Mouse (Mus musculus): Measurements from ENCODE around the gene Slc50a1. TPM values are rescaled to one million over a fixed set of nuclear protein-coding genes. Genes with fewer than 3 reads are reported as not detected.

Gene Slc50a1
- total RNA-seq, 4 experiments from 2014 or later = 54.2 to 80.1 (median 64.9) TPM

DNA sequence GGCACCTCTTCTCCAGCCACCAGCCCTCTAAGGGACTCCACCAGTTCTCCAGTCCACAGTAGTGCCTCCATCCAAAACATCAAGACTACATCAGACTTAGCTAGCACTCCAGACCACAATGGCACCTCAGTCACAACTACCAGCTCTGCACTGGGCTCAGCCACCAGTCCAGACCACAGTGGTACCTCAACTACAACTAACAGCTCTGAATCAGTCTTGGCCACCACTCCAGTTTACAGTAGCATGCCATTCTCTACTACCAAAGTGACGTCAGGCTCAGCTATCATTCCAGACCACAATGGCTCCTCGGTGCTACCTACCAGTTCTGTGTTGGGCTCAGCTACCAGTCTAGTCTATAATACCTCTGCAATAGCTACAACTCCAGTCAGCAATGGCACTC is 39.8 kb downstream of the Slc50a1 start:
- DNase-seq = no peak

DNA sequence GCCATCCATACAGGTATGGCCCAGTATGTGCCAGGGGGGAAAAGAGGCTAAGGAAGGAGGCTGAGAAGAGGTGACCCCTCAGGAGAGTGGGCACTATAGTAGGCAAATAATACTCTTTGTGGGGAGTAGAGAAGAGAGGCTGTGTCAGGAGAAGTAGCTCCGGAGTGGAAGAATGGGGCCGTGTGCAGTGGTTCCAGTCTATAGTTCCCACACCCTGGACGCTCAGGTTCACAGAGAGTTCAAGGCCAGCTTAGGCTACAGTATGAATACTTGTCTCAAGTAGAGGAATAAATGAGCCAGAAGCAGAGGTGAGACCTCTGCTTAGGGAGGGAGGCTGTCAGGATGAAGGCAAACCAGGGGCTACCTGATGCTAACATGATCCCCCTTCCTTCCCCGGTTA is 41.1 kb downstream of the Slc50a1 start:
- DNase-seq = no peak

DNA sequence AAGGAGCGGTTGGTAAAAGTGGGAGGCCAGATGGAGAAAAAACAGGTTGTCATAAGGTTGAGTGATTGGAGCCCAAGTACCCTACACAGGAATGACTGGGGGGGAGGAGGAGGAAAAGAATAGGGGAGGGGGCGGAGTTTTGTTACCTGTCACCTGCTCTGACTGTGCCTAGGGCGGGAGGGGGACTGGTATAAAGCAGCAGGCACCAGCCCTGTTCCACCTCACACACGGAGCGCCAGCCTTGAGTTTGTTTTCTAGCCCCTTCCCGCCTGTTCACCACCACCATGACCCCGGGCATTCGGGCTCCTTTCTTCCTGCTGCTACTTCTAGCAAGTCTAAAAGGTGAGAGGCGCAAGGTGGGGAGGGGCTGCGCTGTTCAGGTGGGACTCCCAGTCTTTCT is 41.5 kb downstream of the Slc50a1 start, which contains the start of gene Muc1:
Muc1 (plus strand) TSS at position 222 of the 400 bp plus-strand sequence.
- no peak for DNase-seq

DNA sequence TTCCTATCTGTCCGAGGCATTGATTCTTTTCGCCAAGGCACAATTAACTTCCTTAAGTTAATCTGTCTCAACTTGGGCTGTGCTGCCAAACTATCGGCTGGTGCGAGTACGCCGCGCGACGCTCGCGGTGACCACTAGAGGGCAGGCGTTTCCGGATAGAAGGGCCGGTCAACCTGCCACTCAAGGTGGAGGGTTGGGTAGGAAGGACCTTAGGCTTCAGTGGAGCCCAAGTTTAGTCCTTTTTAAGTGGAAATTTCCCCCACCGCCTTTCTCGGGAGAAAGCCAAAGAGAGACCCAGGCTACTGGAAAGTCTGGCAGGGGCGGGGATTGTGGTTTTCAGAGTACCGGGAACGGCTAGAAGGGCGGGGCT is 42.2 kb downstream of the Slc50a1 start:
- peak; percentile 75 for DNase-seq

DNA sequence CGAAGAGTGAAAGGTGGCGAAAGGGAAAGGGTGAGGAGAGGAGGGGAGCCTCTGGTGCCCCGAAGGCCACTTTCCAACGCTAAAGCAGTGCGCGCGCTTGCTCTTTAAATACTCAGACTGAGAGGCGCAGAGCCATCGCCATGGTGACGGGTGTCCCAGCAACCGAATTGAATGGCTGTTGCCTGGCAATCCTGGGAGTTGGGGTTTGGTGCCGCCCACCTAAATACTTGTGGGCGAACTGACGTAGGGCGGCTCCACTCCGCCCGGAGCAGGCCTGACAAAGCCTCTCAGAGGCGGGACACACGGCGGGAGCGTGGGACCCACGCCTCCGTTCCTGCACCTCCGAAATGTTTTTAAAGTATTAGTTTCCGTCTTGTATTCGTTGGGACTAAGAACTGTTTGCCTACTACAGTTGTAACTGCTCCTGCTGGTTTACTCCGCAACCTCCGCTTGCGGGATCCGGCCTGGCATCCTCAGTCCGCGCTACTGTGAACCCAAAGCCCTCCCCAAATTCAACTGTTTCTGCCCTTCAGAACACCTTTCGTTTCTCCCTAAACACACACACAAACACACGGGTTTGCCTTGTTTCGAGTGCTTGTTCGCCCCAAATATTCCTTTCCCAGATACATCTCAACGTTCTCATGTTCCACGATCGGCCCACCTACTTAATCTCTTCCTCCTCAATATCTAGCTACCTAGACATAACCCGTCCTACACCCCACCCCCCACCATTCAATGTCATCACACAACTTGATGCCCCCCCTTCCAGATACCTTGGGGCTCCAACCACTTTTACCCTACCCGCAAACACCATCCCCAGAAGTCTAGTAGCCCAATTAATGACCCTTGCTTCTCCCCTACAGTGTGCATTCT is 42.8 kb downstream of the Slc50a1 start:
- peak; percentile 85 for DNase-seq

DNA sequence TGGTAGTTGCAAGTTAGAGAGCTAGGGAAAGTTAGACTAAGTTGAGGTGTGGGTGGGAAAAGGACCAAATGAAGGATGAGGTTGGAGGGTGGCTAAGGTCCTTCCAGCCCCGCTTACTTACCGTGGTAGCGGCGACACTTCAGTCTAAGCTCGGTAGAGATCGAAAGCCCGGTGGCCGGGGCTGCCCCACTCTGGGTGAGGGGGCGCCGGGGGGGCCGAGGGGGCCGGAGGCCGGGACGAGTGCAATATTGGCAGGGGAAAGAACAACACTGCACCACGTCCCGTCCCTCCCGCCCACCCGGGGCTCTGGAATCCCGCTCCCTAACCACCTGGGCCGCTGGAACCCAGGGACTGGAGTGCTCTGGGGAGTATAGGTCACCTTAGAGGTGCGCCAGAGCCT is 43.5 kb downstream of the Slc50a1 start, which contains the start of gene Mtx1:
Mtx1 (minus strand) TSS at position 189 of the 400 bp plus-strand sequence.
- no peak for DNase-seq

DNA sequence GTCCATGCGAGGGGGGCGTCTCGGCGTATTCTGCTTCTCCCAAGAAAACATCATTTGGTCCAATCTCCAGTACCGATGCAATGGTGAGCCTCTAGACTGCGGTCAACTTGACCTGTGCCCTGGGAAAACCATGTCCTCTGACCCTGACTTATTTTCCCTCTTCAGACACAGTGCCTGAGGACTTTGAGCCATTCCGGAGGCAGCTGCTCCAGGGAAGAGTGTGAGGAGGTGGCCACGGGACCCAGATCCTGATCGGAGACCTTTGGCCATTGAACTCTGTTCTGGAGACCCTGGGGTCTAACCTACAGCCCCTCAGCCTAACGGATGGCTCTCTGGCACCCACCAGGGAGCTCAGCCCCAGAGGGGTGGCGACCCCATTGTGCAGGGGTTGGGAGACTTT is 44.0 kb downstream of the Slc50a1 start:
- no peak for DNase-seq

DNA sequence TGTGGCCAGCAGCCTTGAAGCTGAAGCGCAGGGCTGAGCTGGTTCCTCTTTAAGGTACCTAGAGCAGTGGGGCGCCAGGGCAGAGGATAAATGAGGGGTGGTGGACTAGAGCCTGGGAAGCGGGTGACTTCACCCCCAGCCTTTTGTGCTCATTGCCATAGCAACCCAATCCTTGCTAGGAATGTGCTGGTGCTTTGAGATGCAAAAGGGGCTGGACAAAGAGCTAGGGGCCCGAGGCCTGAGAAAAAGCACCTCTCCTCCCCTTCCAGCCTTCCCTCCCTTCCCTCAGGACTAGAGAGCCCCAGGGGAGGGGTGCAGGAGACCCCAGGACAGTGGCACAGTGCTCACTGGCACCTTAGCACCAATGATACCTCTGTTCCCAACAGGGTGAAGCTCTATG is 44.5 kb downstream of the Slc50a1 start:
- no peak for DNase-seq

DNA sequence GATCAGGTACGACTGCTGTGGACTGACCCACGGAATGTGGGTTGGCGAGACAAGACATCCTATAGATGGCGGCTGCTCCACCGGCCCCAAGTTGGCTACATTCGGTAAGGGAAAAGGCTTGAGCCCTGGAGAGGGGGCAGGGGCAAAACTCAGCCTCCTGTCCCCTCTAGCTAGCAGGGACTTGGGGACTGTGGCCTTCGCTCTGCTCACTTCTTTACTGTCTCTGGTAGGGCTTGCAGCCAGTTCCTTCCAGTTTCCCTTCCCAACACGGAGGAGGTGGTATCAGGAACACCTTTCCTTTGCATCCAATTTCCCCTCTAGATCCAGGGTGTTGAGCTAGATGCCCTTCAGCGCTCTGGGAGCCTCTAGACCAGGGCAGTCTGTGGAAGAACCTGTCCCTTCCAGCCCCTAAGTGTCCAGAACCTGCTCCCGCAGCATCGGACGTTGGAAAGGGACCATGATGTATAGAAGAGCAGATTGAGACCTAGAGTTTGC is 45.0 kb downstream of the Slc50a1 start:
- DNase-seq = no peak

DNA sequence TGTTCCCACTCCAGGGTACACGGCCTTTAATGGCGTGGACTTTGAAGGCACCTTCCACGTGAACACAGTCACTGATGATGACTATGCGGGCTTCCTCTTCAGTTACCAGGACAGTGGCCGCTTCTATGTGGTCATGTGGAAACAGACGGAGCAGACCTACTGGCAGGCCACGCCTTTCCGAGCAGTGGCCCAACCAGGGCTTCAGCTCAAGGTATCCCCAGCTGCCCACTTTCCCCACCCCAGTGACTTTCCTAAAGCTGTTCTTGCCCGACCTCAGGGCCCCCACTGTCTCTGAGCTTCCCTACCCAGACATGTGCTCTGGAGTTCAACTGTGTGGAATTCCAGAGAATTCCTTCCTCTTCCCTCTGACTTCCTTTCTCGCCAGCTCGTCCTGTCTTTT is 45.6 kb downstream of the Slc50a1 start:
- no peak for DNase-seq

DNA sequence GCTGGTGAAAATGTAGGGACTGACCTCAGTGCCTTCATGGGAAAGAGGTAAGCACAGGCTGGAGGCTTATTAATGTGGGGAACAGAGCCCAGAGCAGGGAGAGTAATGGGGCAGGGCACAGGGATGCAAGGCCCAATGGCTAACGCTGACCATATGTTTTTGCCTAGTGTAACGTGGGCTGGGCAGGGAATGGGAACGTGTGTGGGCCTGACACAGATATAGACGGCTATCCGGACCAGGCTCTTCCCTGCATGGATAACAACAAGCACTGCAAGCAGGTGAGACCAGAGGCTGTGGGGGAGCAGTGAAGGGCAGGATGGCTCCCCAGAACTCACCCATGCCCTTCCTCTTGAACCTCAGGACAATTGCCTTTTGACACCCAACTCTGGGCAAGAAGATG is 49.2 kb downstream of the Slc50a1 start:
- no peak for DNase-seq

DNA sequence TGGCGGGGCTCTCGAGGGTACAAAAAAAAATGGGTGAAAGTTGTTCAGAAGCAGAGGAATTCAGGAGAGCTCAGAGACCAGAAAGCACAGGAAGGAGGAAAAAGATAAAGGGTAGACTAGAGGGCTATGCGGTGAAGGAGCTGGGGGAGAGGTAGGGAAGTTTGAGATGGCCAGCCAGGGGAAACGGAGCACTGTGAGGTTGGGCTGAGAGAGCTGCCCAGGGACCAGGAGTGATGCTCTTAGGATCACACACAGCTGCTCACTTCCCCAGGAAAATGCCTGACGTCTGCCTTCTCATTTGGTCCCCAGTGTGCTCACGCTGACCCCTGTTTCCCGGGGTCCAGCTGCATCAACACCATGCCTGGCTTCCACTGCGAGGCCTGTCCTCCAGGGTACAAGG is 50.8 kb downstream of the Slc50a1 start:
- DNase-seq = no peak

DNA sequence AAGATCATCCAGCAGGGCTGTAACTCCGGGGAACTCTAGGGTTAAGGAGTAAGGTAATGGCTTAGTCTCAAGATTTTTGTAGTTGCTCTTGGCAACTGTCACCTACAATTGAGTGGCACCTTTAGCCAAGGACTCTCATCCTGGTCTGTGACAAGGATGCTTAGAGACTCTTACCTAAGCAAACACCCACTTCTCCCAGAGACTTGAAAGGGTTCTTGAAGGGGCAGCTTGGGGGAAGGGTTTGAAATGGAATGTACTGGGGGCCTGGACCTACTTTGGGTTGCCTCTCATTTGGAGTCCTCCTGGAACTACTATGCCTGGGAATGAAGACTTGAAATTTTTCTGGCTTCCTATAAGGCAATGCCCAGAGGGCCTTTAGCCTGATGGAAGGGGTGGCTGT is 52.1 kb downstream of the Slc50a1 start:
- DNase-seq = no peak

Small RNA genes lying within 50 kb of the gene (microRNA-seq; reads per million reads assigned to microRNA genes)
- gene Mir92b = 30.3 to 56.6 reads per million in 2 experiments

Other genes starting within 250 kb of the Slc50a1 start
- gene Rusc1, start 177.3 kb downstream of the Slc50a1 start, total RNA-seq (2022) = 10 to 100 TPM; 33.8 to 46.8 (median 41.1) TPM
- not detected for gene Gm43738, start 169.5 kb downstream of the Slc50a1 start, total RNA-seq (2022)
- gene Fdps, start 168.6 kb downstream of the Slc50a1 start, total RNA-seq (2022) = 100 to 1,000 TPM; 152 to 387 (median 263) TPM
- gene Pklr, start 134.4 kb downstream of the Slc50a1 start, total RNA-seq (2022) = under 1 TPM in 2 of 4 experiments, not detected in 2; 0.10 to 0.11 TPM
- 10 to 100 TPM in 2 of 4 experiments, 1 to 10 TPM in 2; 6.8 to 22.2 (median 10.1) TPM for gene Hcn3, start 110.4 kb downstream of the Slc50a1 start, total RNA-seq (2022)
- 10 to 100 TPM; 55.2 to 85.7 (median 71.2) TPM for gene Clk2, start 105.8 kb downstream of the Slc50a1 start, total RNA-seq (2022)
- 100 to 1,000 TPM in 1 of 4 experiments, 10 to 100 TPM in 3; 90.1 to 110 (median 94.1) TPM for gene Scamp3, start 93.1 kb downstream of the Slc50a1 start, total RNA-seq (2022)
- gene Fam189b, start 87.4 kb downstream of the Slc50a1 start, total RNA-seq (2022) = 10 to 100 TPM; 16.7 to 32.5 (median 23.3) TPM
- gene Gba, start 67.6 kb downstream of the Slc50a1 start, total RNA-seq (2022) = 10 to 100 TPM; 65.6 to 84.3 (median 70.5) TPM
- gene Thbs3, start 55.4 kb downstream of the Slc50a1 start, total RNA-seq (2022) = 1 to 10 TPM; 4.1 to 8.6 (median 7.8) TPM
- 100 to 1,000 TPM; 138 to 169 (median 152) TPM for gene Mtx1, start 43.5 kb downstream of the Slc50a1 start, total RNA-seq (2022)
- under 1 TPM in 3 of 4 experiments, not detected in 1; 0.22 to 0.96 (median 0.65) TPM for gene Muc1, start 41.5 kb downstream of the Slc50a1 start, total RNA-seq (2022)
- 100 to 1,000 TPM; 131 to 144 (median 135) TPM for gene Krtcap2, start 24.6 kb downstream of the Slc50a1 start, total RNA-seq (2022)
- 1 to 10 TPM; 2.8 to 4.5 (median 3.8) TPM for gene Trim46, start 24.3 kb downstream of the Slc50a1 start, total RNA-seq (2022)
- 100 to 1,000 TPM; 123 to 156 (median 136) TPM for gene Dpm3, start 11.2 kb downstream of the Slc50a1 start, total RNA-seq (2022)
- gene Efna1, start 10.6 kb upstream of the Slc50a1 start, total RNA-seq (2022) = 10 to 100 TPM; 15.9 to 28.0 (median 21.0) TPM
- gene Efna3, start 52.4 kb upstream of the Slc50a1 start, total RNA-seq (2022) = 1 to 10 TPM in 1 of 4 experiments, under 1 TPM in 3; 0.15 to 1.5 (median 0.62) TPM
- 1 to 10 TPM; 1.1 to 3.5 (median 1.9) TPM for gene Efna4, start 67.5 kb upstream of the Slc50a1 start, total RNA-seq (2022)
- 10 to 100 TPM; 58.4 to 85.4 (median 71.3) TPM for gene Adam15, start 79.4 kb upstream of the Slc50a1 start, total RNA-seq (2022)
- under 1 TPM; 0.43 to 0.78 (median 0.46) TPM for gene Dcst2, start 91.4 kb upstream of the Slc50a1 start, total RNA-seq (2022)
- 1 to 10 TPM in 2 of 4 experiments, under 1 TPM in 2; 0.20 to 2.2 (median 0.97) TPM for gene Dcst1, start 94.7 kb upstream of the Slc50a1 start, total RNA-seq (2022)
- gene Zbtb7b, start 124.2 kb upstream of the Slc50a1 start, total RNA-seq (2022) = 10 to 100 TPM; 59.9 to 98.9 (median 77.9) TPM
- gene Lenep, start 132.2 kb upstream of the Slc50a1 start, total RNA-seq (2022) = 1 to 10 TPM in 2 of 4 experiments, under 1 TPM in 1, not detected in 1; 0.22 to 3.1 (median 1.3) TPM
- 10 to 100 TPM; 25.7 to 39.9 (median 33.0) TPM for gene Flad1, start 141.3 kb upstream of the Slc50a1 start, total RNA-seq (2022)
- 10 to 100 TPM; 20.3 to 33.2 (median 27.4) TPM for gene Cks1b, start 147.8 kb upstream of the Slc50a1 start, total RNA-seq (2022)
- 100 to 1,000 TPM; 108 to 136 (median 122) TPM for gene Shc1, start 147.9 kb upstream of the Slc50a1 start, total RNA-seq (2022)
- gene Pygo2, start 159.6 kb upstream of the Slc50a1 start, total RNA-seq (2022) = 10 to 100 TPM; 42.1 to 45.1 (median 44.3) TPM
- 100 to 1,000 TPM in 2 of 4 experiments, 10 to 100 TPM in 2; 57.0 to 119 (median 81.5) TPM for gene Pbxip1, start 166.1 kb upstream of the Slc50a1 start, total RNA-seq (2022)
- gene Pmvk, start 184.0 kb upstream of the Slc50a1 start, total RNA-seq (2022) = 10 to 100 TPM; 14.3 to 19.5 (median 15.7) TPM
- 1 to 10 TPM; 3.8 to 6.6 (median 5.2) TPM for gene Kcnn3, start 249.6 kb upstream of the Slc50a1 start, total RNA-seq (2022)

Measured in adrenal gland, adult 8-10 months (tissue).